Mouse (Mus musculus) left cerebral cortex, adult 18-20 months (tissue): ENCODE measurements around the gene Cdc14a. TPM values are rescaled to one million over a fixed set of nuclear protein-coding genes. Genes with fewer than 3 reads are reported as not detected.
"Not testable (repeated sequence)": the region's sequence is repeated elsewhere in the genome, so short reads cannot be mapped to it uniquely, and the experiment has no call there.

Experiments
- DNase-seq, 2 experiments: peaks; one replicate each; pipeline ENCODE4 v3.0.0; 2021 to 2022; ENCODE audit warnings: low spot score in 2 of 2, mixed read lengths in 1 of 2
- total RNA-seq, 2 experiments: library from RNA; stranded (reverse); gene quantifications; 2 replicates each; pipeline ENCODE4 v1.2.3; 2021

The Cdc14a gene
- total RNA-seq, 2 experiments from 2014 or later, result 3.4 to 3.6 TPM

DNA sequence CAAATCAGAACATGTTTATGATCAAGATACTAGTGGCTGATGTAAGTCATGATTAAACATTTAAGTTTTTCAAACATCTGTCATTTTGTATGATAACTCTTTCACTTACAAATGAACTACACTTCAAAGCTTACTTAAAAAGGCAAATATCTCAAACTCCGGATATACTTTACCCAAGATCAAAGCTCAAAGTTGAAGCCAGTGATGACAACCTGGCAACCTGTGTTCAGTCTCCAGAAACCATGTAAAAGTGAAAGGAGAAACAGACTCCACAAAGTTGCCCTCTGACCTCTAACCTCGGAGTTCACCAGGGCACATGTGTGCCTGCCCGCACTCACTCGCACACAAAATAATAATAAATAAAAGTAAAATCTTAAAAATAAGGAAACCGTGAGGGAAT, 49.3 kb downstream of the Cdc14a start:
- no peak for DNase-seq

DNA sequence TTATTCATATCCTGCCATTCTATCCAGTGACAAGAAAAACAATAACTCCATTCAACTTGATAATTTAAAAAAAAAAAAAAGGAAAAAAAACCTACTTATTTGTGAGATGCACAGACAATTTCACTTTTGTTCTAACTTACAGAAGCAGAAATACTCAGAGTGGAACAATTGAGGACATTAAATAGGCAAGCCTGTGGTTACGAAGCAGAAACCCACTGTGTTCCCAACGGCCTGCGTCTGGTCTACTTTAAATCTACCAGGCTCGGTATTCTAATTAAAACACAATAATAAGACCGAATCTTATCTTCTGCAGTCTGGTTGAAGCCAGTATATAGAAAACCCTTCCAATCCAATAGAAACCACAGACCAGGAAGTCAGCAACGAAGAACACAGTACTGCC, 50.6 kb downstream of the Cdc14a start:
- DNase-seq, result no peak

DNA sequence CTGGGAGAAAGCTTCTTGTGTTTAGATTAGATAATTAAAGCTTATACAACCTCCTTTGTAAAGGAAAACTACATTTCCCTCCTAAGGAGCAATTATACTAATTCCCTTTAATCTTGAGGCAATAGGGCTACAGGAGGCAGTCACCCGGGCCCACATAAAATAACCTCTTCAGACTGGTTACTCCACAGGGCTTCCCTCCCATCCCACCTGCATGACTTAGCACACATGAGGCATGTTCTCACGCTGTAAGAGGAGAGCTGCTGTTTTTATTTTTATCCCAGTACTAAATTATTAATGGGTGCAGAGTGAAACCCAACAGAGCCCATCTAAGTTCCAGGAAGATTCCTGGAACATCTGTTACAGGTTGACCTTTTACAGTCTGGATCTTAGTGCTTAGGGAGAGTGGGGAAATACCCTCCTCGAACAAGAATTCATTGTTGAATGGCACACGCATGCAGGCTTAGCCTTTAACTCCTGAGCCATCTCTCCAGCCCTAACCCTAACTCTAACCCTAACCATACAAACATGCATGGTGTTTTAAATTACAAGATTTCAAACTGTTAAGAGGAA, 54.9 kb downstream of the Cdc14a start:
- DNase-seq, result no peak

DNA sequence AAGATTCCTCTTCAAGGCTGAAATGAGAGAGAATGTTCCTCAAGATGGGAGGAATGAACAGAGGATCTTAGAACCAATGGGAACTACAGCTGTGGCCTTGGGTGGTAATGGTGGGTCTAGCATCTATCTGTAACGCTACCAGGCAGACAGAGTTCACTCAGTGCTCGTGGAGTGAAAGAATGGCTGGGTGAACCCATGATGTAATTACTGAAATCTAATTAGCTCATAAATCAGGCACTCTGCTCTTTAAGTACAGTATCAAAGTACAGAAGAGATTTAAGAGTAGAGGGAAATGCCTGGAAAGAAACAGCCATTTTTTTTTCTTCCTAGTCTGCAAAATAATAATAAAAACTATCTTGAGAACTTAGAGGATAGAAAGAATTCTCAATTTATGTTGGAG, 57.7 kb downstream of the Cdc14a start:
- DNase-seq, result no peak

DNA sequence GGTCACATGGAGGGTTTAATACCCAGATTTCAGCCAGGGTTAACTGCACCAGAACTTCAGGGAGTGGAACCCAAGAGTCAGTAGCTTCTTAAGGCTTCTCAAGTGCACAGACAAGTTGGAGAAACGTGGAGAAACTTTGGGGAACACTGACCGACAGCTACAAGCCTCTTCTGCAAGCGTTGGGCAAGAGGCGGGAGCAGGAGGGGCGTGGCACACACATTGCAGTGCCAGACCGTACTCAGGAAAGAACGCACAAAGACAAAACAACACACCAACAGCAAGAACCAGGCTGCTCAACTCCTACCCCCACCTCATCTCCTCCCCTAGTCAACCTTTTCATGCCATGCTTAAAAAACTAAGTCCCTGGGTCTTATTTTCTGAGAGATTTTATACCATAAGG, 61.9 kb downstream of the Cdc14a start:
- DNase-seq, result no peak

DNA sequence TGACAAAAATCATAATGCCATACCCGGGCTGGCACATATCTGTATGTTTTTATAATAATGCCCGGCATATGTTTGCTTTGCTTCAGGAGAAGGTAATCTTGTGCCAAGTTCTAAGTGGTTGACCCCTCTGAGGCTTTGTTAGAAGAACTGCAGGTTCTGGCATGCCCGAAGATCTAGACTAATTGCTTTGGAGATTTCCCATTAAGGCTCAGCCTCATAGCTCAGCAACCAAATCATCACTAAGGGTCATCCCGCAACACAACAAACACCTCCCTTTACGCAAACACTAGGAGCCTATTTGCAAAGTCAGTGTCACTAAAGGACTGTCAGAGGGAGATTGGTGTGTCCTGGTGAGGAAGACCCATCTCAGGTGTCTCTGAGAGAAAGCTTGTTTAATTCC, 62.7 kb downstream of the Cdc14a start:
- no peak for DNase-seq

DNA sequence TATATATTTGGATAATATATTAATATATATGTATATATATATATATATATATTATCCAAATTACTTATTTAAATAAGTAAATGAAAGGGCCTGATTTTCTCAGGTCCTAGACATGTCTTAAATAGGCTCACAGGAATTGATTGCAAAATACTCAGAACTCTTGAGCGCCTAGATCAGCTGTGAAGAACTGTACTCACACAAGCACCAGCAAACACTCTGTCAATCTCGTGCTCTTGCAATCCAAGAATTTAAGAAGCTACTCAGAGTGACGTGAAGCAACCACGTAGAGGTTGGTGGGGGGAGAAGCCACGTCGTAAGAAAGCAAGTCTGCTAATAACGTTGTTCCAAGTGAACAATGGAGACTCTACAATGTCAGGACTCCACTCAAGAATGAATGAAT, 66.0 kb downstream of the Cdc14a start:
- no peak for DNase-seq

DNA sequence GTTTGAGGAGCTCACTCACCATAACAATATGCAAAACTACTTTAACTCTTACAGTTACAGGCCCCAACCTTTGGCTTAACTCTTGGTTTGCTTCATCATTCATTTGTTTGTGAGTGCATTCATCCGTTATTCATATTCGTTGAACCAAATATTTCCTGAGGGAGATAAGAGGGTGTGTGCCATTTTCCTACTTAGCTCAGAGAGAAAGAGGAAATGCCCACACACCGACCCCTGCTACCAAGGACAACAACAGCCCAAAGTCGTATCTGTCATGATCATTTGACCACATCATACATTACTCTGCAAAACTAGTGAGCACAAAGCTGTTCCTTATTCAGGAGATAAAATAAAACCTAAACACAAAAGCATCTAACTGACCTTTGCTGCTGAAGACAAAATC, 66.7 kb downstream of the Cdc14a start:
- no peak for DNase-seq

DNA sequence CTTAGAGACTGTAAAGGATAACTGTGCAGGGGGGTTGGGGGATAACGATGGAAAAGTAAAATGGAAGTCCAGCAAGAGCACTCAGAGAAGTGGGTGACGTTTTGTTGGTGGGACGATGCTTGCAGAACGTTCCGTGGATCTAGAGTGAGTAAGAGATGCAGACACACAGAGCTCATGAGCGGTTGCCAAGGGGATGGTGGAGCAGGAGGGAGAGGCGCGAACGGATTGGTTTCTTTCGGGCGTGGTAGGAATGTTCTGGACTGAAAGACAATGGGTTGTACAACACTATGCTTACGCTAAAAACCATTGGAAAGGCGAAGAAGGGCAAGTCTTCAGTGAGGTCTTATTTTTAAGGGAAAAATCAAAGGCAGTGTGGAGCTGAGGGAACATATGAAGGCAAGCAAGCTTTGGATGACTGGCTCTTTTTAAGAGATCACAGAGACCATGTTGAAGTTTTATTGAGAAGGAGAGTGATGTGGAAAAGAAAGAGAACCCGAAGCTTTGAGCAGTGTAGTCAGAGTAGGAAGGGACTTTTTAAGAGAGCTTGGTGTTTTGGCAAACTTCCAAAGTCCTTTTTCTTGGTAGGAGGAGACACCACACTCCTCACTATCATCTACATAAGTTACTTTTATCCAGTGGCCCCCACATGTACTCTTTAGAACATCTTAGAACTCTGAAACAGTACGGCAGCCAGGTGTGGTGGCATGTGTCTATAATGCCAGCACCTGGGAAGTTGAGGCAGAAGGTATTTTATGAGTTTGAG, 68.6 kb downstream of the Cdc14a start:
- peak; percentile 16 to 38 for DNase-seq

DNA sequence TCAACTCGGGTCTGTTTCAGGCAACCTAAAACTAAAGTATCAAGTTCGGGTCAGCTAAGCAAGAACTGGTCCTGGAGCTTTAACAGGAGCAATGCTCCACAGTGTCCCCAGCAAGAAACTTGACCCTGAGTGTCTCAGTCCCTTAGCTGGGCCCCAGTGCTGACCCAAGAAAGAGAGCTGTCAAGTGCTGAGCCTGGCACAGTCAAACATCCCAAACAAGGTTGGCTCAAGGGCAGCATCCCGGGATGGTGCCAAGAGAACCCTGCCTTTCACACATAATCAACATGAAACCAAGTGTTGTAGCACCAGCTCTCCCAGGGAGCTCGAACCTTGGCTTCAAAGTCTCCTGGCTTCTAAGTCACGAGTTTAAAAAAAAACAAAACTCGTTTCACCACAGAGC, 71.3 kb downstream of the Cdc14a start:
- DNase-seq, result no peak

DNA sequence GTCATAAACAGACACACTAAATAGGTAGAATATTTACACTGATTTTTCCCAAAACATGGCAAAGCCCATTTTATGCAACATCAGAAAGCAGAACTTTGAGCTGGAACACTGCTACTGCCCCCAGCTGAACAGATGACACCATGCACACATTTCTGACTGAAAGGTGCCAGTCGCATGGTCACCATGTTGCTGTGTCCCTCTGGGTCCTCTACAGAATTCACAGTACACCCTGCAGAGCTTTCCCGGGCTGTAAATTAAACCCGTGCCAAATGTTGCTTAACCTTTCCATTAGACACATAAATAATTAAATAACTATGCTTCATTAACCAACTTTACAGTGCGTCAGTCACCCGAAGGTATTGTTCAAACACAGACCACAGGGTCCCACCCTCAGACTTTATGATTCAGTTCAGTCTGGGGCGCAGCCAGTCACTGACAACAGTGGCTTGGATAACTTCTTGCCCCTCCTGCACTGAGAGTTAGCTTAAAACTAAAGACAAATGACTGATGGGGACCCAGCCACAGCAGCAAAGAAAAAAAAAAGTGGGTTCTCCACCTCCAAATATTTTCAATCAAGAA, 73.4 kb downstream of the Cdc14a start:
- no peak for DNase-seq

DNA sequence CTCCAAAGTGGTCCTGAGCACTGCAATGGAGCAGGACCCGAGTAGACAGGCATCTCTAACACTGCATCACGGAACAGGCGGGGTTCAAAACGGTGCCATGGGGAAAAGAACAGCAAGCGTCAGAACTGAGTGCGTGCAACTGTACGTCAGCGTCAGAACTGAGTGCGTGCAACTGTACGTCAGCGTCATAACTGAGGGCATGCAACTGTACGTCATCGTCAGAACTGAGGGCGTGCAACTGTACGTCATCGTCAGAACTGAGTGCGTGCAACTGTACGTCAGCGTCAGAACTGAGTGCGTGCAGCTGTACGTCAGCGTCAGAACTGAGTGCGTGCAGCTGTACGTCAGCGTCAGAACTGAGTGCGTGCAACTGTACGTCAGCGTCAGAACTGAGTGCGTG, 76.3 kb downstream of the Cdc14a start:
- not testable (repeated sequence) for DNase-seq

DNA sequence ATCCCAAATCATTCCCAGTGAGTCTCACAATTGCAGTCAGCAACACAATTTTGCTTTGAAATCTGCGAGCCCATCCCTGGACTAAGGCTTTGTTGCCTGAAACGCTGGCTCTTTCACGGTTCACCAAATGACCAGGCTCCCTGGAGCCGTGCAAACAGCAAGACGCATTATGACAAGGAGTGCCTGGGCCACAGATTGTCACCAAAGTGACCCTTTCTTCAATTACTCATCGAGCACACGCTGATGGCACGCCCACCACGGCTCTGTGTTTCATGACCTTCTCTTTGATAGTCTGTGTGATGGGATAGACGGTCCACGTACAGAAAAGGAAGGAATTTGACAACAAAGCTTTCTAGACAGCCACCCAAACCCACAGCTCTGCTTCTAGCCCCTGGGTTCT, 78.6 kb downstream of the Cdc14a start:
- no peak for DNase-seq

DNA sequence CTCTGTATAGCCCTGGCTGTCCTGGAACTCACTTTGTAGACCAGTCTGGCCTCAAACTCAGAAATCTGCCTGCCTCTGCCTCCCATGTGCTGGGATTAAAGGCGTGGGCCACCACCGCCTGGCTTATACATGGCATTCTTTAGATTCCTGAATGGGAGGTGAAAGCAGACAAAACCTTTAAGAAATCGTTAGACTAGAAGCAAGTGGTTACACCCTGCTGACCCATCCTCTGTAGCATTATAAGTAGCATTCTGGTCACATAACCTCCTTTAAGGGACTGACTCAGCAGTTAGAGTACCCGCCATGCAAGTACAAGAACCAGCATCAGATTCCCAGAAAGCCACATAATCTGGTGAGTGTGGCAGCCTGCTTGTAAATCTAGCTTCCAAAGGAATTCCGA, 81.6 kb downstream of the Cdc14a start:
- DNase-seq, result no peak

DNA sequence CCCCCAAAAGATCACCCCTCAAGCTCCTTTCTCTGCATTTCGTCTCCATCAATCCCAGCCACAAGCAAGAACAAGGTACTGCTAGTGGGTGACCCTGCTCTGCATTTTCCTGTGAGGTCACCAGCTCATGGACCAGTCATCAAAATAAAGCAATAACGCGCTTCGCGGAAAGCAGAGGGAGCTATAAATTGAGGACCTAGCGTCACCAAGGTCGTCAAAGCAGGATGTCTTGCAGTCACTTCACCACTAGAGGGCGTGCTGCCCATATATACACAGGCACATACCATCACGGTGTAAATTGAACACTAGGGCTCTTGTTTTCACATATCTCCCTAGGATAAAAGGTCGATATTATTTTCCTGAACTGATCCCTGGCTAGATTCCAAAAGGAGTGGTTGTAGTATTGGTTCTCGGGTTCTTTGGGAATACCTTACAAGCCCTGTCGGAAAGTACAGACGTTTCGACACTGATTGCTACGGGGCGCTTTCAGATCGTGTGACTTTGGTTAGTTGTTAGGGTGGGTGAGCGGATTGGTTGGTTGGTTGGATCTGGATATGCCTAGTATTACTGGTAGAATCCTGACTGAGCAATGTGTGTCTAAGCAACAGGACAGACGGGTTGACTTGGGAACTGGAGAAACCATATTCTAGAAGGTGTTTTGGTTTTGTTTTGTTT, 82.7 kb downstream of the Cdc14a start:
- peak; percentile 68 to 71 for DNase-seq

DNA sequence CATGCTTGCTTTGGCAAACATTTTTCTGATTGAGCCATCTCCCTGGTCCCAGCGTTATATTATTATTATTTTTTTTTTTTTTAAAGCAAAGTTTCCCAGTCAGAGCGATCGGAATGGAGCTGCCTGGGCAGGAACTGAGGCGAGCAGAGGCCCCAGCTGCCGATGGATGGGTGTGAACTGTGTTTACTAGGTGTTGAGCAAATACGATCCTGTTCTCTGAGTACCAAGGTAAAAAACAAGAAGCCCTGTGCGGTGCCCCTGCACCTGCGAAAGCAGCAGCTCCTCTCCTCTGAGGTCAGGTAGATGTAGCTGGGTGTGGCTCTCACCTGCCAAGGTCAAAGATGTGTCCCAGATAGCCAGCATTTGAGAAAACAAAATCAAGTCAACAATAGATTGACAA, 83.6 kb downstream of the Cdc14a start:
- no peak for DNase-seq

DNA sequence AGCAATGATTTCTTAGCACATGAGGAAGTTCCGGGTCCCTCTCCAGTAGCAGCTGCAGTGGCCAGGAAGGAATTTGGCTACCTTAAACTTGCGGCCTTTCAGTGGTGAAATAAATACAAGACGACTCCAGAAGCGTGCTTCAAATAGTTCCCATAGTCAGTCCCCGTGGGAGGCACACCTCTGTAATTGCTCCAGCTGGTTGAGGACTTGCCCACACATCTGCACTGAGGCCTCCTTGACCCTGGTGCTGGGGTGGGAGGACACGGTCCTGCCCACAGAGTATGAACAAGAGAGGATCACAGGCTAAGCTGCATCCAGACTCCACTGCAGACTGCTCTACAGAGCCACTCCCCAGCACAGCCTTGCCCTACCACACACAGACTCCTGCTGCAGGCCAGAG, 85.2 kb downstream of the Cdc14a start:
- no peak for DNase-seq

DNA sequence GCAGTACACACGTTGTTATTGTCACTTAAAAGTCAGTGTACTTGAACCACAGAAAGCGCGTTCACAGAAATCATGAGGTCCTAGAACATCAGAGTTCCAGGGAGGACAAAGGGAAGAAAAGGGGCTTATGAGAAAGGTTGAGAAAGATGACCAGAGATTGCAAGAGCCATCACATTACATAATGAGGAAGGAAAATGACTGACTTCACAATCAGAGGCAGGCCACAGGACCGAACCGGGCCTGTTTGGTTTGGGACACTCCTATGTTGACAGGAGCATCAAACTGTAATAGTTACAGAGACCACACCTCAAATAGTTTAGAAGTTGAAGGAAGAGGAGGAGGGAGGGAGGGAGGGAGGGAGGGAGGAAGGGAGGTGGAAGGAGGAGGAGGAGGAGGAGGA, 86.0 kb downstream of the Cdc14a start:
- no peak for DNase-seq

DNA sequence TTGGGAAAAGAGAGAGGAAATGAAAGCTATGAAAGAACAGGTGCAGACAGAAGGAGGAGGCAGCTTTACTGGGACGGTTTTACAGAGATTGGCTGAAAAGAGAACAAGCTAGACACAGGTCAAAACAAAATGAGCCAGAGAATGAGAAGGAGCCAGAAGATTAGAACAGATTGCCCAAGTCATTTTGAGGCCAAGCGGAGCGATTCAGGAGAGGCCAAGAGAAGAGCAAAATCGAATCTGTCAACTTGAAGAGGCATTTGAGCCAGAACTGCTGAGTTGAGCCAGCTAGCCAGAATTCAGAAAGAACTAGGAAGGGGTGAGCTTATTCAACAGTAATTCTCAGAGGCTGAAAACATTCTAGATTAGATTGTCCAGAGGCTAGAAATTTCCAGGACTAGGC, 88.8 kb downstream of the Cdc14a start:
- DNase-seq, result no peak

DNA sequence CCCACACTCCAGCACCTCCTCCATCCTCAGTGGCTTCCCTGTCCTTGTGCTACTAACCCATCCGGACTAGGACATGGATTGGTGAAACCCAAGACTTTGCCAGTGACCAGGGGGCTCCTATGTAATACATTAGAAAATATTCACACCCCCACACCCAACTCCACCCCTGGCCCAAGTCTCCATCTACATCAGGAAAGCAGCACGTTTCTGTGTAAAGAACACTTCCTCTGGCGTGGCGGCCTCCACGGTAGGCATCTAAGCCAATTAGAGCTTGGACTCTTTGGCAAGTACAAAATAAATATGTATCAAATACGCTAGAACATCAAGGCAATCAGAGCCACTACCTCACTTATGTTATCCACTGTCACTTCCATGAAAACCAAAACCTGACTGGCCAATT, 90.1 kb downstream of the Cdc14a start:
- no peak for DNase-seq

DNA sequence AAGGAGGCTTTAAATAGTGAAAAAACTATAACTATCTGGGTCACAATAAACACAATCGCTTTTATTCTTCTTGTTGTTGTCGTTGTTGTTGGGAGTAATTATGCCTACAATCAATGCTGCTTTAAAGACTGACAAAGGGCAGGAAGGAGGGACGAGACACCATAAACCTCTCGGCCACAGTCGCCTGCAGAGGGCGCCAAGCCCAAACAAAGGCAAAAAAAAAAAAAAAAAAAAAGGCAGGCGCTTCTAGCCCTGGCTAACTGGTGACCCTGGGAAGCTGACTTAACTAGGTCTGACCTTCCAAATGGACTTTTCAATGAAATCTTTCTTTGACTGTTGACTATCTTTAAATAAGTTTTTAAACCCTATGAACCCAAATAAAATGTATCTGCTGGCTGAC, 90.6 kb downstream of the Cdc14a start:
- DNase-seq, result peak in 1 of 2 experiments; percentile 30

DNA sequence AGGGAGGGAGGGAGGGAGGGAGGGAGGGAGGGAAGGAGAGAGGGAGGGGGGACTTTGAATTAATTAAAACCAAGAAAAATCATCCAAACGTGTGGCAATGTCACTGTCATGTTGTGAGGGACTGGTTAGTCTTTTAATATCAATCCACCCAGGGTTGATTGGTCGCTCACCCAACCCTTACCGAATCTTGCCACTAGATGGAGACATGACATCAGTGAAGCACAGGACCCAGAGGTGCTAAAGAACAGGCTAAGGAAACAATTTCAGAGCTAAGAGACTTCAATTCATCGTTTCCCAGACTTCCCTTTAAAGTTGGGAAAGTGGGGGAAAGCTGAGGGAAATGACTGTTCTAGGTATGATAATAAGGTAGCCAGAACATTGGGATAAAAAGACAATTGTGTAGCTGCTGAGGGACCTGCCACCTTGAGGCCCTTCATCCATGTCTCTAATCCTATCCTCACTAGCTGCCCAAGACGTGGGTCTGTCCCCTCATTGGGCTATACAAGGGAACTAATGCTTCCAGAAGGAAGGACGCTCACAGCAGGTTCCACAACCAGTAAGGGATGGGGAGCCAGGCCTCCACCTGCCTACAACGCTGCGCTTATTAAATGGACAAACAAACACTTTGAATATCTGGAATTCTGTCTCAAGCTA, 91.9 kb downstream of the Cdc14a start:
- DNase-seq, result peak; percentile 47 to 71
